Mouse (Mus musculus) hindbrain, embryonic 11.5 days (tissue): ENCODE measurements around the gene Tubd1. TPM values are rescaled to one million over a fixed set of nuclear protein-coding genes. Genes with fewer than 3 reads are reported as not detected.

Source experiments
- ATAC-seq: fragments of 200-750 bp; cut with Nextera tagmentation; 2 replicates; pipeline ENCODE4 v1.8.0; 2017; ENCODE audit warnings: mild to moderate bottlenecking, moderate TSS enrichment, moderate library complexity; ENCODE audit not compliant: low FRiP score
- DNase-seq: peaks from one replicate; pipeline ENCODE4 v3.0.0-alpha.2; 2015; ENCODE audit warnings: low spot score
- H3K27ac ChIP-seq: fragments of 300-500 bp; sonication (generic); 2 replicates; pipeline ENCODE4 v1.5.1; 2014; ENCODE audit warnings: mild to moderate bottlenecking, low read depth, low read length
- H3K27me3 ChIP-seq: fragments of 300-500 bp; sonication (generic); 2 replicates; pipeline ENCODE4 v1.6.1; 2014; ENCODE audit warnings: mild to moderate bottlenecking, low read length, moderate library complexity, mixed read lengths; ENCODE audit not compliant: control insufficient read depth, insufficient read depth
- H3K36me3 ChIP-seq: fragments of 300-500 bp; sonication (generic); 2 replicates; pipeline ENCODE4 v1.6.1; 2014; ENCODE audit warnings: mild to moderate bottlenecking, low read length, moderate library complexity, mixed read lengths; ENCODE audit not compliant: control insufficient read depth, insufficient read depth
- H3K4me1 ChIP-seq: fragments of 300-500 bp; sonication (generic); replicated peaks from 2 replicates; pipeline ENCODE4 v1.6.1; 2014; ENCODE audit warnings: low read length, mixed read lengths; ENCODE audit not compliant: control insufficient read depth, insufficient read depth
- H3K4me2 ChIP-seq: fragments of 300-500 bp; sonication (generic); replicated peaks from 2 replicates; pipeline ENCODE4 v1.6.1; 2014; ENCODE audit warnings: mild to moderate bottlenecking, low read depth, low read length
- H3K4me3 ChIP-seq: fragments of 300-500 bp; sonication (generic); 2 replicates; pipeline ENCODE4 v1.5.1; 2014; ENCODE audit warnings: low read depth, low read length
- H3K9ac ChIP-seq: fragments of 300-500 bp; sonication (generic); 2 replicates; pipeline ENCODE4 v1.6.1; 2014; ENCODE audit warnings: low read depth, low read length
- H3K9me3 ChIP-seq: fragments of 300-500 bp; sonication (generic); 2 replicates; pipeline ENCODE4 v1.6.1; 2016; ENCODE audit warnings: low read length; ENCODE audit not compliant: control insufficient read depth
- WGBS: fragments of 180-500 bp; shearing (Covaris S2); extraction: QIAGEN DNeasy Blood & Tissue Kit; methylation state at CpG from one replicate; pipeline ENCODE4 v1.1.7; 2014; 5-methylcytosine and 5-hydroxymethylcytosine counted together
- polyA plus RNA-seq: library from polyadenylated mRNA; unstranded; fragments of >200 nt; fragmentation: Nextera tagmentation; extraction: Ambion mirVana; gene quantifications from 2 replicates; pipeline ENCODE4 v1.2.1, GENCODE M21; 2014

Tubd1 gene
- polyA plus RNA-seq, 1 experiment from 2014 or later: 13.5 TPM

GRCm38 (mm10) chr11:86598154-86598553 is 53.4 kb downstream of the Tubd1 start:
- Histone ChIP-seq H3K9me3 (no peaks in the 10 kb centered on the region), H3K36me3 (no peaks in the 10 kb centered on the region), H3K9ac (no peak overlapping the region), H3K4me3 (no peak overlapping the region), H3K27me3 (no peaks in the 10 kb centered on the region), H3K27ac (no peak overlapping the region), H3K4me1 (no peaks in the 10 kb centered on the region), H3K4me2 (no peak overlapping the region)
- WGBS: 90% methylated on average over 5 of the region's 5 CpGs
- ATAC-seq (no peak), DNase-seq (no peak)

DNA sequence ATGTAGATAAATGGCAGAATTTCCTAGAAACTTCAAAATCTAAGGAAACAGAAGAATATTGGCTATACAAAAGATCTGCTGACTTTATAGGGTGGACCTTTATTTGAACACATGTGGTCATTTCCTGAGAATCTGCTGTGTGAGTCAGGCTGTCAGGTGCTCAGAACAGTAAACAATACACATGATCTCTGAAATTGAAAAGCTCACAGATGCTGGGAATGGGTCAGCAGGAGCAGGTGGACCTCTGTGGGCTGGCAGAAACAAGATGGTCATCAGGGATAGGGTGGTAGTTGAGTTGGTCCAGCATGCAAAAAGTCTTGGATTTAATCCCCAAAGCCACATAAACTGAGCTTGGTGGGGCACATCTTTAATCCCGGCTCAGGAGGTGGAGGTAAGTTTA is 53.8 kb downstream of the Tubd1 start:
- no peak for ATAC-seq
- Histone ChIP-seq H3K4me3 (no peak overlapping the region), H3K36me3 (no peaks in the 10 kb centered on the region), H3K27me3 (no peaks in the 10 kb centered on the region), H3K9ac (no peak overlapping the region), H3K4me1 (no peaks in the 10 kb centered on the region), H3K9me3 (no peaks in the 10 kb centered on the region), H3K4me2 (no peak overlapping the region), H3K27ac (no peak overlapping the region)
- DNase-seq: no peak
- WGBS: 88% methylated on average over 1 of the region's 1 CpGs

GRCm38 (mm10) chr11:86599378-86600208 is 54.8 kb downstream of the Tubd1 start:
- Histone ChIP-seq H3K27ac (no peak overlapping the region), H3K36me3 (no peaks in the 10 kb centered on the region), H3K27me3 (no peaks in the 10 kb centered on the region), H3K4me2 (no peak overlapping the region), H3K4me3 (no peak overlapping the region), H3K4me1 (no peaks in the 10 kb centered on the region), H3K9ac (no peak overlapping the region), H3K9me3 (no peaks in the 10 kb centered on the region)
- ATAC-seq: no peak
- 77% methylated on average over 4 of the region's 4 CpGs for WGBS
- no peak for DNase-seq

- no peak for ATAC-seq
- H3K9ac ChIP-seq: no peak overlapping the region
- 93% methylated on average over 7 of the region's 7 CpGs for WGBS
- no peaks in the 10 kb centered on the region for H3K27me3 ChIP-seq
- DNase-seq: no peak
- no peak overlapping the region for H3K4me2 ChIP-seq
- H3K9me3 ChIP-seq: no peaks in the 10 kb centered on the region
- H3K4me3 ChIP-seq: no peak overlapping the region
- no peak overlapping the region for H3K27ac ChIP-seq
- H3K36me3 ChIP-seq: no peaks in the 10 kb centered on the region
- no peaks in the 10 kb centered on the region for H3K4me1 ChIP-seq
Measured at GRCm38 (mm10) chr11:86600209-86600557, 55.4 kb downstream of the Tubd1 start.

GRCm38 (mm10) chr11:86602116-86602515 is 57.3 kb downstream of the Tubd1 start:
- no peak overlapping the region for H3K27ac ChIP-seq
- no peaks in the 10 kb centered on the region for H3K27me3 ChIP-seq
- H3K36me3 ChIP-seq: peaks cover 2% of the 10 kb centered on the region; the same call in 1 of the 2 replicates
- ATAC-seq (no peak), DNase-seq (no peak)
- no peak overlapping the region for H3K4me3 ChIP-seq
- WGBS: 71% methylated on average over 3 of the region's 3 CpGs
- H3K4me2 ChIP-seq: no peak overlapping the region
- no peaks in the 10 kb centered on the region for H3K9me3 ChIP-seq
- H3K9ac ChIP-seq: no peak overlapping the region
- H3K4me1 ChIP-seq: no peaks in the 10 kb centered on the region

GRCm38 (mm10) chr11:86603719-86604118 is 58.9 kb downstream of the Tubd1 start:
- H3K27ac ChIP-seq: no peak overlapping the region
- no peak for ATAC-seq
- H3K27me3 ChIP-seq: no peaks in the 10 kb centered on the region
- H3K4me2 ChIP-seq: no peak overlapping the region
- no peaks in the 10 kb centered on the region for H3K4me1 ChIP-seq
- no peak overlapping the region for H3K9ac ChIP-seq
- H3K36me3 ChIP-seq: peaks cover 2% of the 10 kb centered on the region; the same call in 1 of the 2 replicates
- WGBS: 88% methylated on average over 1 of the region's 1 CpGs
- no peak for DNase-seq
- no peak overlapping the region for H3K4me3 ChIP-seq
- no peaks in the 10 kb centered on the region for H3K9me3 ChIP-seq

GRCm38 (mm10) chr11:86604289-86604688 is 59.5 kb downstream of the Tubd1 start:
- 93% methylated on average over 3 of the region's 3 CpGs for WGBS
- ATAC-seq: no peak
- DNase-seq: no peak
- no peak overlapping the region for H3K27ac ChIP-seq
- no peaks in the 10 kb centered on the region for H3K27me3 ChIP-seq
- H3K9me3 ChIP-seq: no peaks in the 10 kb centered on the region
- no peak overlapping the region for H3K9ac ChIP-seq
- no peak overlapping the region for H3K4me2 ChIP-seq
- no peaks in the 10 kb centered on the region for H3K4me1 ChIP-seq
- H3K36me3 ChIP-seq: peaks cover 2% of the 10 kb centered on the region; the same call in 1 of the 2 replicates
- H3K4me3 ChIP-seq: no peak overlapping the region

DNA sequence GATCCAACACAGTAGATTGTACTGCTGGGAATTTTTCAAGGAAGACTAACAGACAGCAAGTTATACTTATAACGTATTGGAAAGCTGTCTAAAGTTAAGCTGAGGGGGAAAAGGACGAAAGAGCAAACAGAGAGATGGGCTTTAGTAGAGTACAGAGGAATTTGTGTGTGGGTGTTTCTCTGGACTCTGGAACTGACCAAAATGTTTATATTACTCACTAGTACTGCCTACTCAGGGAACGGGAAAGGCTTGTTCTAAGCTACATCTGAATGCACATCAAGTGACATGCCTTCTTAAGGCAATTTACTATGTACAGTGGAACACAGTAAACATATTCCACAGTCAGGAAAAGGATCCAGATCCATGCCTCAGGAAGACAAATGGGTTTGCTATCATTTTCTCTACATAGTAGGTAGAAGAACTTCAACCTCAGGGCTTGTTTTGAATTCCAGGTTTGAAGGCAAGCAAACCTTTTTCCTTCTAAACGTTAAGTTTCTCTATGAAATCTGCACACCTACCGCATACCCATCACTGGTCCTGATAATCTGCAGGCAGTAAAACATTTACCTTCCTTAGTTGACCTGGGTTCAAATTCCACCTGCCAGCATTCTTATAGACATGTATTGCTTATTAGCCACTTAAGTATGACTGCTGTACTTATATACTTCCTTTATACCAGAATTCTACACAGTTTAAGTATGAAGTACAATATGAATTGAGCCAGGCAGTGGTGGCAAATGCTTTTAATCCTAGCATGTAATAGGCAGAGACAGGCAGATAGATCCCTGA is 60.1 kb downstream of the Tubd1 start:
- no peak for DNase-seq
- Histone ChIP-seq H3K4me3 (no peak overlapping the region), H3K27ac (no peak overlapping the region), H3K36me3 (peaks cover 2% of the 10 kb centered on the region; the same call in 1 of the 2 replicates), H3K27me3 (no peaks in the 10 kb centered on the region), H3K9ac (no peak overlapping the region), H3K4me1 (no peaks in the 10 kb centered on the region), H3K4me2 (no peak overlapping the region), H3K9me3 (no peaks in the 10 kb centered on the region)
- WGBS: 93% methylated on average over 5 of the region's 5 CpGs
- no peak for ATAC-seq
